Mouse (Mus musculus): ENCODE data around the gene Tctex1d2.
A peak's percentile ranks its signal among the peaks of the same experiment; 100 is the strongest.

Tctex1d2 gene

GRCm38 (mm10) chr16:32419517-32420483 is at the start of gene Tctex1d2:
Gene Tctex1d2, plus strand, starts transcription at chr16:32419702.
- peak; percentile 98 for DNase-seq (ENCODE audit: low read depth, low spot score)

GRCm38 (mm10) chr16:32371351-32371750 is 48.2 kb upstream of the Tctex1d2 start:
- DNase-seq (ENCODE audit: low read depth, low spot score), result peak; percentile 24

GRCm38 (mm10) chr16:32379575-32379974 is 39.9 kb upstream of the Tctex1d2 start:
- DNase-seq (ENCODE audit: low read depth, low spot score), result no peak

GRCm38 (mm10) chr16:32382901-32383300 is 36.6 kb upstream of the Tctex1d2 start:
- no peak for DNase-seq (ENCODE audit: low read depth, low spot score)

GRCm38 (mm10) chr16:32384885-32385284 is 34.6 kb upstream of the Tctex1d2 start:
- no peak for DNase-seq (ENCODE audit: low read depth, low spot score)

GRCm38 (mm10) chr16:32386826-32387225 is 32.7 kb upstream of the Tctex1d2 start:
- DNase-seq (ENCODE audit: low read depth, low spot score), result no peak

- no peak for DNase-seq (ENCODE audit: low read depth, low spot score)
Measured at GRCm38 (mm10) chr16:32389049-32389448, 30.5 kb upstream of the Tctex1d2 start.

- DNase-seq (ENCODE audit: low read depth, low spot score), result no peak
Measured at GRCm38 (mm10) chr16:32389841-32390240, 29.7 kb upstream of the Tctex1d2 start.

GRCm38 (mm10) chr16:32390882-32391281 is 28.6 kb upstream of the Tctex1d2 start:
- DNase-seq (ENCODE audit: low read depth, low spot score), result no peak

GRCm38 (mm10) chr16:32395679-32396540 is 23.6 kb upstream of the Tctex1d2 start:
- no peak for DNase-seq (ENCODE audit: low read depth, low spot score)

- no peak for DNase-seq (ENCODE audit: low read depth, low spot score)
Measured at GRCm38 (mm10) chr16:32396541-32396835, 23.0 kb upstream of the Tctex1d2 start.

GRCm38 (mm10) chr16:32398206-32398605 is 21.3 kb upstream of the Tctex1d2 start:
- no peak for DNase-seq (ENCODE audit: low read depth, low spot score)

GRCm38 (mm10) chr16:32400267-32400666 is 19.2 kb upstream of the Tctex1d2 start, which contains the start of gene Tm4sf19:
Gene Tm4sf19, plus strand, starts transcription at chr16:32400506.
- no peak for DNase-seq (ENCODE audit: low read depth, low spot score)

GRCm38 (mm10) chr16:32401335-32401965 is 18.1 kb upstream of the Tctex1d2 start:
- DNase-seq (ENCODE audit: low read depth, low spot score), result no peak

GRCm38 (mm10) chr16:32402818-32403217 is 16.7 kb upstream of the Tctex1d2 start:
- DNase-seq (ENCODE audit: low read depth, low spot score), result no peak

GRCm38 (mm10) chr16:32405716-32406115 is 13.8 kb upstream of the Tctex1d2 start:
- DNase-seq (ENCODE audit: low read depth, low spot score), result no peak

GRCm38 (mm10) chr16:32406671-32407070 is 12.8 kb upstream of the Tctex1d2 start:
- no peak for DNase-seq (ENCODE audit: low read depth, low spot score)

- no peak for DNase-seq (ENCODE audit: low read depth, low spot score)
Measured at GRCm38 (mm10) chr16:32407730-32408129, 11.8 kb upstream of the Tctex1d2 start.

GRCm38 (mm10) chr16:32417457-32417856 is 2.0 kb upstream of the Tctex1d2 start:
- no peak for DNase-seq (ENCODE audit: low read depth, low spot score)

GRCm38 (mm10) chr16:32427506-32427905 is 8.0 kb downstream of the Tctex1d2 start:
- DNase-seq (ENCODE audit: low read depth, low spot score), result no peak

GRCm38 (mm10) chr16:32430474-32431046 is 11.1 kb downstream of the Tctex1d2 start, which contains the start of gene Pcyt1a:
Gene Pcyt1a, plus strand, starts transcription at chr16:32430921.
- DNase-seq (ENCODE audit: low read depth, low spot score), result peak; percentile 91

All from ES-CJ7 (cell line).